Mouse (Mus musculus): Measurements from ENCODE around the gene Efcab1.
"Not testable (repeated sequence)": the region's sequence is repeated elsewhere in the genome, so short reads cannot be mapped to it uniquely, and the experiment has no call there.

The Efcab1 gene

GRCm38 (mm10) chr16:14906393-14907100 is at the start of gene Efcab1:
Efcab1 (plus strand) TSS chr16:14906606.
- DNase-seq (ENCODE audit: low spot score in 2 of 2) = peak in 1 of 2 experiments; percentile 11

GRCm38 (mm10) chr16:14859443-14859842 is 47.0 kb upstream of the Efcab1 start:
- DNase-seq (ENCODE audit: low spot score in 2 of 2) = peak in 1 of 2 experiments; percentile 6

DNA sequence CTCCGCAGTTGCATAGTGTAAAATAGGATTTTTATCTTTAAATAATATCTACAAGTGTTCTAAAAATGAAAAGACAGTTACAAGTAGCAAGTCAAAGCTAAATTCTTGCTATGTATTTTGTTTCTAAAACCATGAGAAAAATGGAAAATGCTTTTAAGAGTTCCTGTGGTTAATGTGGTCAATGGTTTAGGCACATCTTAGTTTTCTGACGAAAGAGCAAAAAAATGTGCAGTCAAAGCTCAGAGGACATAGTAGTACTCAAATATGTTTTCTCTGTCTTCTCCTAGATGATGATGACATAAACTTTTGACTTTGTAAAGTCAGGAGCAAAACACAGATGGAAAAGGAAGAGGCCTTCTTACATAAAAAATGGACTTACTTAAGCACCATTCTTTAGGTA is 21.5 kb upstream of the Efcab1 start:
- DNase-seq (ENCODE audit: low spot score in 2 of 2) = no peak

DNA sequence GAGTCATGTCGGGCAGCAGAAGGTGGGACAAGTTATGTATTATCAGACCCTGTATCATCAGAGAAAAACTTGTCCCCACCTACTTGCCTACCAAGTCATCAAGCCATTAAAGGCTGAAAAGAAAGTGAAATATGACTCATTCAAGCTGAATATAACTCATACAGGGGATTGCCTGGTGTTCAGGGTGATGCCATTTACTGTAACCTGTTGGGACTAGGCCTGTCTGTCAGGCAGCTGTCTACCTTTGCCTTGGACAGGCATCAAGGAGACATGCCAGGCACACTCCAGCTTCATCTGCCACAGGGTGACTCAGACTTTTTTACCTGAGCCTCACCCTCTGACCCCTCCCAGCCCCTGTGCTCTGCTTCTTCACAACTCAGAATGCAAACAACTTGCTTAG is 21.0 kb upstream of the Efcab1 start:
- DNase-seq (ENCODE audit: low spot score in 2 of 2) = peak; percentile 13 to 20

GRCm38 (mm10) chr16:14892492-14892891 is 13.9 kb upstream of the Efcab1 start:
- no peak for DNase-seq (ENCODE audit: low spot score in 2 of 2)

DNA sequence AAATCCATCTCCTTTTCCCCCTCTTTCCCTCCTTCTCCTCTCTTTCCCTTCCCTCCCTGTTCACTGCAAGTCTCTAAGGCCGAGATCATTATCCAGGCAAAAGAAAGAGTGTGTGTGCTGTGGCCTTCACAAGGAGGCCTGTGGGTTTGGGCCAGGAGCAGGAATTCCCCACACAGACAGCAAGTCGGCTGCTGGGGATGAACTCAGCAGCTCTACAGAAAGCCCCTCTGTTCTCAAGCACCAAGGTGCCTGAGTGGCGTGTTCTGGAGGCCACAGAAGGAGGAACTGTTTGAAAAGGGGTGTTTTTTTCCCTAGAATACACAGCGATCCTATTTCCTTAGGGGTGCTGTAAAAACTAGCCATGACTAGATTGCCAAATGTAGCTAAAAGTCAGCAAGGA is 12.5 kb upstream of the Efcab1 start:
- no peak for DNase-seq (ENCODE audit: low spot score in 2 of 2)

DNA sequence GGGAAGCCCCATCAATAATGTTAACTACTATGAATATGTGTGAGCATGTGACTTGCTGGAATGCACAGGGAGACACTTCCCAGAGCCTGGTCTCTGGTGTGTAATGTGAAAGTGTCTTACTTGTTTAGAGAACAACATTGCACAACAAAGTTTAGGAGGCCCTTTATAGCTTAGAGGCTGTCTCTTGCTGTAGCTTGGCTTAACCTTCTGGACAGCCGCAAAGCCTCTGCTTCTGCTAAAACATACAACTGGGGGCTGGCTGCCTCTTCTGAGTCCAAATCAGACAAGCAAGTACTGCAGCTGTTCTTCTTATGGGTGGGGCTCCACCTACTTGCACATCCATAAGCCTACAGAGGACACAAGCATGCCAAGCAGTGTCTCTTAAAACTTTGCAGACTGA is 11.7 kb upstream of the Efcab1 start:
- DNase-seq (ENCODE audit: low spot score in 2 of 2) = peak in 1 of 2 experiments; percentile 4

DNA sequence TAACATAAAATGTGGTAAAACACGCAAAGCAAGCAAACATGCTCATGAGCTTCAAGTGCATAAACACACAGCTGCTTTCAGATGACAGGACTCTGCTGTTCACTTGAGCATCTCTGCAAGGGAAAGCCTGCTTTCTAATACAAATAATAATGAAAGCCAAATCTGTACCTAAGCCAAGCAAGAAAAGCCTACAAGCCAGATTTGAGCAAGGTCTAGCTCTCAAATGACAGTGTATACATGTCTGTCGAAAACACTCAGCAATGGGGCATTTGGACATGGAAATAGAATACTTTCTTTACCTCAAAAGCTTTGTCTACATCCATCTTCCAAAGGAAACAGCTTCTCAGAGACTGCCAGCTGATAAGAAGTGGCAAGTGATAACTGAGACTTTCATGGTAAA is 10.9 kb upstream of the Efcab1 start:
- no peak for DNase-seq (ENCODE audit: low spot score in 2 of 2)

DNA sequence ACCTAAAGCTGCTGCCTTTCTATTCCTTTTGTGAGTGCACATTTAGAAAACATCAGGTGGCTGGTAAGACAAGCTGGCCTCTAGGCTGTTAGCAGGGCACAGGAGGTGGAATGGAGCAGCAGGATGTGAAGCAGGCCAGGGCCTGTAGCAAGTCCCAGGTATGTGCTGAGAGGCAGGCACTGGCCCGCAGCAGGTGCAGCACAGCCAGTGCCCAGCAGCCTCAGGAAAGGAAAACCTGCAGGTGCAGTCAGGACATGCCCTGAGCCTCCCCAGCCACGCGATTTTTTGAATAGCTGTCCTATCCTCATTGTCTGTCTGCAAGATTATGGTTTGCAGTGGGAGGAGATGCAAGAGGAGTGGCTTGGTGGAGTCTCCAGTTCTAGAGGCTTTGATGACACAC is 24.3 kb downstream of the Efcab1 start:
- not testable (repeated sequence) for DNase-seq (ENCODE audit: low spot score in 2 of 2)

- peak; percentile 52 to 60 for DNase-seq (ENCODE audit: low spot score in 2 of 2)
Observed at GRCm38 (mm10) chr16:14936478-14937166, 30.2 kb downstream of the Efcab1 start.

GRCm38 (mm10) chr16:14939552-14939951 is 33.1 kb downstream of the Efcab1 start:
- peak; percentile 29 to 32 for DNase-seq (ENCODE audit: low spot score in 2 of 2)

GRCm38 (mm10) chr16:14939994-14940715 is 33.7 kb downstream of the Efcab1 start:
- peak; percentile 38 to 48 for DNase-seq (ENCODE audit: low spot score in 2 of 2)

DNA sequence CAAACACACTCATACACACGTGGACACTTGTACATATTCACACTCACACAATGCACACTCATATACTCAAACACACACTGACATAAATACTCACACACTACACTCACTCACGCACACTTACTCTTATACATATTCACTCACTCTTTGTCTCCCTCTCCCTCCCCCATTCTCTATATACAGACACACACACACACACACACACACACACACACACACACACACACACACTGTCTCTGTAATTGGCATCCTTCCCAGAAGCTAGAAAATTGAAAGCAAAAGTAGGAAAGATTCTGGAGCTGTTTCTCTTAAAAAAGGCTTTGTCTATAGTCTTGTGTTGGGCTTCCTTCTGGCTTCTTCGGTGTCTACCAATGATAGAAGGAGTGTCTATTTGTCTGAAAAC is 34.5 kb downstream of the Efcab1 start:
- no peak for DNase-seq (ENCODE audit: low spot score in 2 of 2)

- DNase-seq (ENCODE audit: low spot score in 2 of 2) = peak; percentile 46 to 62
Observed at GRCm38 (mm10) chr16:14943530-14943929, 37.1 kb downstream of the Efcab1 start.

DNA sequence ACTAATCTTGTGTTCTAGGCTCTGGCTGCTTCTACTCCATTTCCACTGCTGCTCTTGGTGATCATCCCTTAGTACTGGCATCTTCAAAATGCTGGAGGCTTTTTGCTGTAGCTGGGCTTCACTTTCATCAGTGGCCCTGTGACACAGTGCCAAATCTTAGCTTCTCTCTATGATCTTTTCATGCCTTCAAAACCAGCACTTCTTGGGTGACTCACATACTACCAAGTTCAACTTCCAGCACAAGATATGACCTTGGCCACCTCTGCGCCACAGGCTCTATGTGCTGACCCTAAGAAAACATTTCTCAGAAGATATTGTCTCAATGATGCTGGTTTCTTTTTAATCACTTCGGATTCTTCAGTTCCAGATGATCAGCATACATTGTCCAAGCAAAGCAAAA is 41.2 kb downstream of the Efcab1 start:
- not testable (repeated sequence) for DNase-seq (ENCODE audit: low spot score in 2 of 2)

GRCm38 (mm10) chr16:14951894-14952293 is 45.5 kb downstream of the Efcab1 start:
- no peak for DNase-seq (ENCODE audit: low spot score in 2 of 2)

GRCm38 (mm10) chr16:14959743-14960142 is 53.3 kb downstream of the Efcab1 start:
- no peak for DNase-seq (ENCODE audit: low spot score in 2 of 2)

- no peak for DNase-seq (ENCODE audit: low spot score in 2 of 2)
Observed at GRCm38 (mm10) chr16:14973696-14974095, 67.3 kb downstream of the Efcab1 start.

DNA sequence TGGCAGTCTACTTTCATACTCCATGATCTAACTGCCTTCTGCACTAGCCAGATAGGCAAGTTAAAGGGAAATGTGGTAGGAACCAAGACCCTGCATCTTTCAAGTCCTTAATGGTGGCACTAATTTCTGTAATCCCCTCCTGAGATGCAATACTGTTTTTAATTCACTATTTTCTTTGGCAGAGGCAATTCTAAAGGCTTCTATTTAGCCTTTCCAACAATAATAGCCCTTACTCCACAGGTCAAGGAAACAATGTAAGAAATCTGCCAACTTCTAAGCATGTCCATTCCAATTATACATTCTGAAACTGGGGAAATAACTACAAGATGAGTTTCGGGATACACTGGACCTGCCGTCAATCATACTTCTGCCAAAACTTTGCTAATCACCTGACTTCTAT is 72.8 kb downstream of the Efcab1 start:
- DNase-seq (ENCODE audit: low spot score in 2 of 2) = no peak

- DNase-seq (ENCODE audit: low spot score in 2 of 2) = peak in 1 of 2 experiments; percentile 17
Observed at GRCm38 (mm10) chr16:14989614-14990268, 83.3 kb downstream of the Efcab1 start.

GRCm38 (mm10) chr16:14991001-14991400 is 84.6 kb downstream of the Efcab1 start:
- DNase-seq (ENCODE audit: low spot score in 2 of 2) = no peak

All from urinary bladder, postnatal 36 days (tissue).